Mouse (Mus musculus): ENCODE results near the gene Taok1. TPM values are rescaled to one million over a fixed set of nuclear protein-coding genes. Genes with fewer than 3 reads are reported as not detected.

Gene Taok1
- total and polyA plus RNA-seq, 2 experiments from 2014 or later: 14.2 to 35.9 TPM

GRCm38 (mm10) chr11:77483510-77484255, 123.9 kb downstream of the Taok1 start:
- H3K4me1 ChIP-seq (ENCODE audit: control insufficient read depth, insufficient read depth): peaks cover 6% of the 10 kb centered on the region
- no peaks in the 10 kb centered on the region for H3K36me3 ChIP-seq (replicated peaks; ENCODE audit: control insufficient read depth, insufficient read depth, low read length)
- TF ChIP-seq EP300 (IDR thresholded peaks at IDR 0.05; ENCODE audit: low read depth): no peak
- no peak for TF ChIP-seq CTCF (IDR thresholded peaks at IDR 0.05; ENCODE audit: low read depth)
- H3K9me3 ChIP-seq (replicated peaks; ENCODE audit: control insufficient read depth, low read length): no peaks in the 10 kb centered on the region
- no peak overlapping the region for H3K9ac ChIP-seq (replicated peaks; ENCODE audit: low read depth, low read length)
- no peaks in the 10 kb centered on the region for H3K27me3 ChIP-seq (ENCODE audit: control insufficient read depth, insufficient read depth, low read length)
- DNase-seq (ENCODE audit: low spot score) (no peak), ATAC-seq (ENCODE audit: insufficient read depth, low read depth) (no peak)
- no peak overlapping the region for H3K4me3 ChIP-seq (ENCODE audit: low read depth, low read length)
- no peak overlapping the region for H3K4me2 ChIP-seq (ENCODE audit: low read depth, low read length)
- no peak overlapping the region for H3K27ac ChIP-seq (ENCODE audit: low read depth)
- WGBS: 44% methylated on average over 11 of the region's 11 CpGs

DNA sequence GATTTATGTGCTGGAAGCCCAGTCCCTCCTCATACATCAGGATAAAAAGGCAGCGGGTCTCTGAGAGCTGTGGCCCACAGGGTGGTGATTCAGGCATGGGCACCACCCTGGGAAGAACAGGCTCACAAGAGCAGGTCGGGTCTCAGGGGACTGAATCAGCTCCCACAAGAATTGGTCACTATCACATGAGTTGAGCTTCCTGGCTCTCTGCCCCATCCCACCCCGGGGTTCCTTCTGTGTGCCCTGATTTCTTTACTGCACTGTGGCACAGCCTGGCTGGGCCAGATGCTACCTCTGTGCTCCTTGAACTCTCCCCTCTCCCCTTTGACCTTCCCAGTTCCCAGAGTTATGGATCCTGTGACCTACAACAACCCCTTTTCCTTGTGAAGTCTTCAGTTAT, 124.6 kb downstream of the Taok1 start:
- ATAC-seq (ENCODE audit: insufficient read depth, low read depth) (no peak), DNase-seq (ENCODE audit: low spot score) (no peak)
- H3K36me3 ChIP-seq (replicated peaks; ENCODE audit: control insufficient read depth, insufficient read depth, low read length): no peaks in the 10 kb centered on the region
- TF ChIP-seq CTCF (IDR thresholded peaks at IDR 0.05; ENCODE audit: low read depth) (no peak), EP300 (IDR thresholded peaks at IDR 0.05; ENCODE audit: low read depth) (no peak)
- 52% methylated on average over 3 of the region's 3 CpGs for WGBS
- no peak overlapping the region for H3K9ac ChIP-seq (replicated peaks; ENCODE audit: low read depth, low read length)
- no peaks in the 10 kb centered on the region for H3K27me3 ChIP-seq (ENCODE audit: control insufficient read depth, insufficient read depth, low read length)
- H3K4me1 ChIP-seq (ENCODE audit: control insufficient read depth, insufficient read depth): peaks cover 6% of the 10 kb centered on the region
- H3K27ac ChIP-seq (ENCODE audit: low read depth): no peak overlapping the region
- no peaks in the 10 kb centered on the region for H3K9me3 ChIP-seq (replicated peaks; ENCODE audit: control insufficient read depth, low read length)
- H3K4me2 ChIP-seq (ENCODE audit: low read depth, low read length): no peak overlapping the region
- no peak overlapping the region for H3K4me3 ChIP-seq (ENCODE audit: low read depth, low read length)

Other genes starting within 250 kb of the Taok1 start
- gene Coro6, start 145.4 kb downstream of the Taok1 start, total RNA-seq (2014; rRNA removed; ENCODE audit: low replicate concordance): 45.8 and 46.2 TPM in 2 replicates
- gene Coro6, start 145.4 kb downstream of the Taok1 start, polyA plus RNA-seq (2015; fragmentation: Nextera tagmentation; extraction: Ambion mirVana): 30.1 and 31.1 TPM in 2 replicates
- 6.4 and 9.9 TPM in 2 replicates for gene Ankrd13b, start 118.1 kb downstream of the Taok1 start, total RNA-seq (2014; rRNA removed; ENCODE audit: low replicate concordance)
- 2.6 and 2.7 TPM in 2 replicates for gene Ankrd13b, start 118.1 kb downstream of the Taok1 start, polyA plus RNA-seq (2015; fragmentation: Nextera tagmentation; extraction: Ambion mirVana)
- gene Git1, start 114.3 kb downstream of the Taok1 start, total RNA-seq (2014; rRNA removed; ENCODE audit: low replicate concordance): 57.7 and 63.4 TPM in 2 replicates
- gene Git1, start 114.3 kb downstream of the Taok1 start, polyA plus RNA-seq (2015; fragmentation: Nextera tagmentation; extraction: Ambion mirVana): 5.5 and 6.2 TPM in 2 replicates
- gene Abhd15, start 92.7 kb downstream of the Taok1 start, total RNA-seq (2014; rRNA removed; ENCODE audit: low replicate concordance): 2.1 and 4.4 TPM in 2 replicates
- gene Abhd15, start 92.7 kb downstream of the Taok1 start, polyA plus RNA-seq (2015; fragmentation: Nextera tagmentation; extraction: Ambion mirVana): 0.86 and 1.2 TPM in 2 replicates
- 13.3 and 14.5 TPM in 2 replicates for gene Trp53i13, start 91.8 kb downstream of the Taok1 start, total RNA-seq (2014; rRNA removed; ENCODE audit: low replicate concordance)
- 22.5 and 23.8 TPM in 2 replicates for gene Trp53i13, start 91.8 kb downstream of the Taok1 start, polyA plus RNA-seq (2015; fragmentation: Nextera tagmentation; extraction: Ambion mirVana)
- gene Gm10392, start 88.6 kb downstream of the Taok1 start, total RNA-seq (2014; rRNA removed; ENCODE audit: low replicate concordance): not detected in 2 replicates
- 0.08 TPM in 1 of 2 replicates, not detected in the other for gene Gm10392, start 88.6 kb downstream of the Taok1 start, polyA plus RNA-seq (2015; fragmentation: Nextera tagmentation; extraction: Ambion mirVana)
- gene Nufip2, start 78.3 kb upstream of the Taok1 start, total RNA-seq (2014; rRNA removed; ENCODE audit: low replicate concordance): 30.5 and 55.1 TPM in 2 replicates
- gene Nufip2, start 78.3 kb upstream of the Taok1 start, polyA plus RNA-seq (2015; fragmentation: Nextera tagmentation; extraction: Ambion mirVana): 3.0 and 3.5 TPM in 2 replicates
- not detected in 2 replicates for gene Cryba1, start 117.5 kb upstream of the Taok1 start, total RNA-seq (2014; rRNA removed; ENCODE audit: low replicate concordance)
- not detected in 2 replicates for gene Cryba1, start 117.5 kb upstream of the Taok1 start, polyA plus RNA-seq (2015; fragmentation: Nextera tagmentation; extraction: Ambion mirVana)
- 181 and 218 TPM in 2 replicates for gene Myo18a, start 155.4 kb upstream of the Taok1 start, total RNA-seq (2014; rRNA removed; ENCODE audit: low replicate concordance)
- 80.0 and 82.5 TPM in 2 replicates for gene Myo18a, start 155.4 kb upstream of the Taok1 start, polyA plus RNA-seq (2015; fragmentation: Nextera tagmentation; extraction: Ambion mirVana)
- gene Gm10277, start 179.9 kb upstream of the Taok1 start, total RNA-seq (2014; rRNA removed; ENCODE audit: low replicate concordance): not detected in 2 replicates
- gene Gm10277, start 179.9 kb upstream of the Taok1 start, polyA plus RNA-seq (2015; fragmentation: Nextera tagmentation; extraction: Ambion mirVana): 0.41 and 0.52 TPM in 2 replicates

Data from heart, postnatal 0 days (tissue).